Mouse (Mus musculus): ENCODE results near the gene Hdac6. TPM values are rescaled to one million over a fixed set of nuclear protein-coding genes. Genes with fewer than 3 reads are reported as not detected.

Gene Hdac6
- 23.6 and 53.9 TPM in 2 replicates for polyA plus RNA-seq (2012; rRNA removed; ENCODE audit: low replicate concordance)

GRCm38 (mm10) chrX:7947108-7947899 is at the start of gene Hdac6:
Gene Hdac6 (minus strand): TSS chrX:7947889.

GRCm38 (mm10) chrX:7977892-7978291 is 30.2 kb upstream of the Hdac6 start, which contains the start of gene Gata1:
Gene Gata1 (minus strand): TSS chrX:7978071.

GRCm38 (mm10) chrX:7928270-7928790 is 19.4 kb downstream of the Hdac6 start, which contains the start of gene Eras:
Gene Eras (minus strand): TSS chrX:7928607.

GRCm38 (mm10) chrX:7919601-7920383 is 27.9 kb downstream of the Hdac6 start, which contains the start of gene Pcsk1n:
Gene Pcsk1n (plus strand): TSS chrX:7919822.

GRCm38 (mm10) chrX:7909242-7909641 is 38.4 kb downstream of the Hdac6 start, which contains the start of gene Gm10490:
Gene Gm10490 (plus strand): TSS chrX:7909542.

GRCm38 (mm10) chrX:7907735-7908134 is 40.0 kb downstream of the Hdac6 start, which contains the start of gene Gm10491:
Gene Gm10491 (minus strand): TSS chrX:7907835.

GRCm38 (mm10) chrX:7898880-7899874 is 48.5 kb downstream of the Hdac6 start, which contains the start of the genes Pqbp1 and Timm17b:
Gene Pqbp1 (minus strand): TSS chrX:7899269.
Gene Timm17b (plus strand): TSS chrX:7899357.

GRCm38 (mm10) chrX:7883841-7884567 is 63.7 kb downstream of the Hdac6 start, which contains the start of gene Slc35a2:
Gene Slc35a2 (plus strand): TSS chrX:7884028.

Other genes with a start within 250 kb of the Hdac6 start
- gene Wdr45, start 233.6 kb downstream of the Hdac6 start, polyA plus RNA-seq (2012; rRNA removed; ENCODE audit: low replicate concordance): 77.1 and 105 TPM in 2 replicates
- gene Gm45208, start 225.6 kb downstream of the Hdac6 start, polyA plus RNA-seq (2012; rRNA removed; ENCODE audit: low replicate concordance): 0.97 TPM in 1 of 2 replicates, not detected in the other
- 26.1 and 85.6 TPM in 2 replicates for gene Praf2, start 219.4 kb downstream of the Hdac6 start, polyA plus RNA-seq (2012; rRNA removed; ENCODE audit: low replicate concordance)
- 3.5 and 16.5 TPM in 2 replicates for gene Ccdc120, start 197.0 kb downstream of the Hdac6 start, polyA plus RNA-seq (2012; rRNA removed; ENCODE audit: low replicate concordance)
- 27.8 and 38.8 TPM in 2 replicates for gene Tfe3, start 185.3 kb downstream of the Hdac6 start, polyA plus RNA-seq (2012; rRNA removed; ENCODE audit: low replicate concordance)
- 31.1 and 39.0 TPM in 2 replicates for gene Gripap1, start 158.1 kb downstream of the Hdac6 start, polyA plus RNA-seq (2012; rRNA removed; ENCODE audit: low replicate concordance)
- 2.1 and 4.6 TPM in 2 replicates for gene Kcnd1, start 125.6 kb downstream of the Hdac6 start, polyA plus RNA-seq (2012; rRNA removed; ENCODE audit: low replicate concordance)
- 24.5 and 39.8 TPM in 2 replicates for gene Otud5, start 106.5 kb downstream of the Hdac6 start, polyA plus RNA-seq (2012; rRNA removed; ENCODE audit: low replicate concordance)
- 3.0 and 9.6 TPM in 2 replicates for gene Pim2, start 69.6 kb downstream of the Hdac6 start, polyA plus RNA-seq (2012; rRNA removed; ENCODE audit: low replicate concordance)
- gene Slc35a2, start 63.9 kb downstream of the Hdac6 start, polyA plus RNA-seq (2012; rRNA removed; ENCODE audit: low replicate concordance): 57.9 and 69.0 TPM in 2 replicates
- gene Pqbp1, start 48.6 kb downstream of the Hdac6 start, polyA plus RNA-seq (2012; rRNA removed; ENCODE audit: low replicate concordance): 52.5 and 69.5 TPM in 2 replicates
- 31.6 and 39.6 TPM in 2 replicates for gene Timm17b, start 48.5 kb downstream of the Hdac6 start, polyA plus RNA-seq (2012; rRNA removed; ENCODE audit: low replicate concordance)
- not detected in 2 replicates for gene Gm10491, start 40.1 kb downstream of the Hdac6 start, polyA plus RNA-seq (2012; rRNA removed; ENCODE audit: low replicate concordance)
- not detected in 2 replicates for gene Gm10490, start 38.3 kb downstream of the Hdac6 start, polyA plus RNA-seq (2012; rRNA removed; ENCODE audit: low replicate concordance)
- gene Pcsk1n, start 28.1 kb downstream of the Hdac6 start, polyA plus RNA-seq (2012; rRNA removed; ENCODE audit: low replicate concordance): 0.24 TPM in 1 of 2 replicates, not detected in the other
- gene Eras, start 19.3 kb downstream of the Hdac6 start, polyA plus RNA-seq (2012; rRNA removed; ENCODE audit: low replicate concordance): not detected in 2 replicates
- gene Gata1, start 30.2 kb upstream of the Hdac6 start, polyA plus RNA-seq (2012; rRNA removed; ENCODE audit: low replicate concordance): 0.26 and 1.4 TPM in 2 replicates
- gene Glod5, start 70.6 kb upstream of the Hdac6 start, polyA plus RNA-seq (2012; rRNA removed; ENCODE audit: low replicate concordance): not detected in 2 replicates
- gene Suv39h1, start 126.9 kb upstream of the Hdac6 start, polyA plus RNA-seq (2012; rRNA removed; ENCODE audit: low replicate concordance): 10.4 and 24.1 TPM in 2 replicates
- gene Was, start 142.6 kb upstream of the Hdac6 start, polyA plus RNA-seq (2012; rRNA removed; ENCODE audit: low replicate concordance): 4.9 and 6.4 TPM in 2 replicates
- gene Wdr13, start 185.0 kb upstream of the Hdac6 start, polyA plus RNA-seq (2012; rRNA removed; ENCODE audit: low replicate concordance): 84.0 and 125 TPM in 2 replicates
- gene Rbm3, start 198.0 kb upstream of the Hdac6 start, polyA plus RNA-seq (2012; rRNA removed; ENCODE audit: low replicate concordance): 78.4 and 136 TPM in 2 replicates
- gene Tbc1d25, start 228.3 kb upstream of the Hdac6 start, polyA plus RNA-seq (2012; rRNA removed; ENCODE audit: low replicate concordance): 15.1 and 22.4 TPM in 2 replicates
- 81.3 and 98.9 TPM in 2 replicates for gene Ebp, start 245.6 kb upstream of the Hdac6 start, polyA plus RNA-seq (2012; rRNA removed; ENCODE audit: low replicate concordance)

Data from subcutaneous adipose tissue, adult 2 months (tissue).